Mouse (Mus musculus): ENCODE results near the gene Tfpi2. TPM values are rescaled to one million over a fixed set of nuclear protein-coding genes. Genes with fewer than 3 reads are reported as not detected.

The Tfpi2 gene
- polyA plus RNA-seq, 1 experiment from 2014 or later = 12.0 TPM

GRCm38 (mm10) chr6:3982661-3983284 is 5.9 kb downstream of the Tfpi2 start:
- Histone ChIP-seq H3K27me3 (replicated peaks) (no peaks in the 10 kb centered on the region), H3K9ac (no peak overlapping the region), H3K36me3 (no peaks in the 10 kb centered on the region), H3K4me3 (replicated peaks) (no peak overlapping the region), H3K9me3 (no peaks in the 10 kb centered on the region), H3K4me1 (replicated peaks) (no peaks in the 10 kb centered on the region), H3K27ac (no peak overlapping the region), H3K4me2 (replicated peaks) (no peak overlapping the region)
- 72% methylated on average over 5 of the region's 5 CpGs for WGBS
- peak; percentile 75 for ATAC-seq

- H3K27me3 ChIP-seq (replicated peaks) = no peaks in the 10 kb centered on the region
- 85% methylated on average over 1 of the region's 1 CpGs for WGBS
- no peaks in the 10 kb centered on the region for H3K9me3 ChIP-seq
- H3K4me3 ChIP-seq (replicated peaks) = no peak overlapping the region
- no peak for ATAC-seq
- H3K27ac ChIP-seq = no peak overlapping the region
- no peaks in the 10 kb centered on the region for H3K36me3 ChIP-seq
- no peak overlapping the region for H3K9ac ChIP-seq
- H3K4me2 ChIP-seq (replicated peaks) = no peak overlapping the region
- no peaks in the 10 kb centered on the region for H3K4me1 ChIP-seq (replicated peaks)
These were observed 15.0 kb downstream of the Tfpi2 start for GRCm38 (mm10) chr6:3973679-3974078.

GRCm38 (mm10) chr6:3967676-3968626 is 20.8 kb downstream of the Tfpi2 start:
- Histone ChIP-seq H3K4me3 (replicated peaks) (peak overlapping the region; percentile 23; the same call in 1 of the 2 replicates), H3K27ac (no peak overlapping the region), H3K27me3 (replicated peaks) (no peaks in the 10 kb centered on the region), H3K9ac (no peak overlapping the region), H3K4me1 (replicated peaks) (0 out of 2 replicates have a peak, but pooled peaks cover 3% of the 10 kb centered on the region), H3K36me3 (no peaks in the 10 kb centered on the region), H3K9me3 (no peaks in the 10 kb centered on the region), H3K4me2 (replicated peaks) (peak overlapping the region; percentile 59)
- WGBS = 24% methylated on average over 31 of the region's 31 CpGs
- ATAC-seq = no peak

GRCm38 (mm10) chr6:3954969-3955368 is 33.8 kb downstream of the Tfpi2 start:
- Histone ChIP-seq H3K4me3 (replicated peaks) (no peak overlapping the region), H3K4me1 (replicated peaks) (no peaks in the 10 kb centered on the region), H3K4me2 (replicated peaks) (no peak overlapping the region), H3K27me3 (replicated peaks) (no peaks in the 10 kb centered on the region), H3K27ac (no peak overlapping the region), H3K36me3 (no peaks in the 10 kb centered on the region), H3K9me3 (no peaks in the 10 kb centered on the region), H3K9ac (no peak overlapping the region)
- ATAC-seq = no peak
- 63% methylated on average over 4 of the region's 4 CpGs for WGBS

- Histone ChIP-seq H3K4me1 (replicated peaks) (no peaks in the 10 kb centered on the region), H3K9me3 (no peaks in the 10 kb centered on the region), H3K36me3 (no peaks in the 10 kb centered on the region), H3K27me3 (replicated peaks) (no peaks in the 10 kb centered on the region), H3K9ac (no peak overlapping the region), H3K27ac (no peak overlapping the region), H3K4me3 (replicated peaks) (no peak overlapping the region), H3K4me2 (replicated peaks) (no peak overlapping the region)
- 47% methylated on average over 1 of the region's 1 CpGs for WGBS
- peak; percentile 43 for ATAC-seq
These were observed 52.5 kb downstream of the Tfpi2 start for GRCm38 (mm10) chr6:3936140-3936714.

GRCm38 (mm10) chr6:3935606-3936005 is 53.1 kb downstream of the Tfpi2 start:
- ATAC-seq = no peak
- Histone ChIP-seq H3K4me1 (replicated peaks) (no peaks in the 10 kb centered on the region), H3K4me2 (replicated peaks) (no peak overlapping the region), H3K9me3 (no peaks in the 10 kb centered on the region), H3K9ac (no peak overlapping the region), H3K27ac (no peak overlapping the region), H3K36me3 (no peaks in the 10 kb centered on the region), H3K27me3 (replicated peaks) (no peaks in the 10 kb centered on the region), H3K4me3 (replicated peaks) (no peak overlapping the region)
- 67% methylated on average over 2 of the region's 2 CpGs for whole genome bisulfite sequencing

- H3K4me2 ChIP-seq (replicated peaks) = no peak overlapping the region
- no peak overlapping the region for H3K4me3 ChIP-seq (replicated peaks)
- no peaks in the 10 kb centered on the region for H3K36me3 ChIP-seq
- H3K9ac ChIP-seq = no peak overlapping the region
- ATAC-seq = peak; percentile 72; the same call in 1 of the 2 replicates
- H3K4me1 ChIP-seq (replicated peaks) = no peaks in the 10 kb centered on the region
- no peak overlapping the region for H3K27ac ChIP-seq
- no peaks in the 10 kb centered on the region for H3K27me3 ChIP-seq (replicated peaks)
- 26% methylated on average over 2 of the region's 2 CpGs for WGBS
- H3K9me3 ChIP-seq = no peaks in the 10 kb centered on the region
These were observed 53.7 kb downstream of the Tfpi2 start for GRCm38 (mm10) chr6:3935048-3935447.

- ATAC-seq = no peak
- Histone ChIP-seq H3K27me3 (replicated peaks) (no peaks in the 10 kb centered on the region), H3K36me3 (no peaks in the 10 kb centered on the region), H3K9ac (no peak overlapping the region), H3K9me3 (no peaks in the 10 kb centered on the region), H3K4me2 (replicated peaks) (no peak overlapping the region), H3K4me3 (replicated peaks) (no peak overlapping the region), H3K4me1 (replicated peaks) (no peaks in the 10 kb centered on the region), H3K27ac (no peak overlapping the region)
- 69% methylated on average over 4 of the region's 4 CpGs for WGBS
These were observed 62.6 kb downstream of the Tfpi2 start for GRCm38 (mm10) chr6:3926140-3926539.

- no peak for ATAC-seq
- no peaks in the 10 kb centered on the region for H3K36me3 ChIP-seq
- no peaks in the 10 kb centered on the region for H3K4me1 ChIP-seq (replicated peaks)
- no peak overlapping the region for H3K4me3 ChIP-seq (replicated peaks)
- H3K9ac ChIP-seq = no peak overlapping the region
- no peak overlapping the region for H3K27ac ChIP-seq
- no peaks in the 10 kb centered on the region for H3K9me3 ChIP-seq
- no peaks in the 10 kb centered on the region for H3K27me3 ChIP-seq (replicated peaks)
- H3K4me2 ChIP-seq (replicated peaks) = no peak overlapping the region
- 78% methylated on average over 4 of the region's 4 CpGs for WGBS
These were observed 65.8 kb downstream of the Tfpi2 start for GRCm38 (mm10) chr6:3922870-3923269.

- Histone ChIP-seq H3K4me1 (replicated peaks) (no peaks in the 10 kb centered on the region), H3K27me3 (replicated peaks) (no peaks in the 10 kb centered on the region), H3K4me2 (replicated peaks) (no peak overlapping the region), H3K9me3 (no peaks in the 10 kb centered on the region), H3K27ac (no peak overlapping the region), H3K9ac (no peak overlapping the region), H3K4me3 (replicated peaks) (no peak overlapping the region), H3K36me3 (no peaks in the 10 kb centered on the region)
- 54% methylated on average over 7 of the region's 7 CpGs for WGBS
- ATAC-seq = no peak
These were observed 72.7 kb downstream of the Tfpi2 start for GRCm38 (mm10) chr6:3916015-3916414.

Measured in intestine, embryonic 15.5 days (tissue).